Mouse (Mus musculus) CD4-positive naive resting alpha-beta T cell, adult 76 days (primary cell): Measurements from ENCODE around the gene Arhgef18. TPM values are rescaled to one million over a fixed set of nuclear protein-coding genes. Genes with fewer than 3 reads are reported as not detected.

ENCODE experiments used
- total RNA-seq: library from RNA; stranded (reverse); gene quantifications from one replicate; pipeline ENCODE4 v1.2.4, GENCODE M21; 2023

Arhgef18 gene
- total RNA-seq, result 257 TPM

DNA sequence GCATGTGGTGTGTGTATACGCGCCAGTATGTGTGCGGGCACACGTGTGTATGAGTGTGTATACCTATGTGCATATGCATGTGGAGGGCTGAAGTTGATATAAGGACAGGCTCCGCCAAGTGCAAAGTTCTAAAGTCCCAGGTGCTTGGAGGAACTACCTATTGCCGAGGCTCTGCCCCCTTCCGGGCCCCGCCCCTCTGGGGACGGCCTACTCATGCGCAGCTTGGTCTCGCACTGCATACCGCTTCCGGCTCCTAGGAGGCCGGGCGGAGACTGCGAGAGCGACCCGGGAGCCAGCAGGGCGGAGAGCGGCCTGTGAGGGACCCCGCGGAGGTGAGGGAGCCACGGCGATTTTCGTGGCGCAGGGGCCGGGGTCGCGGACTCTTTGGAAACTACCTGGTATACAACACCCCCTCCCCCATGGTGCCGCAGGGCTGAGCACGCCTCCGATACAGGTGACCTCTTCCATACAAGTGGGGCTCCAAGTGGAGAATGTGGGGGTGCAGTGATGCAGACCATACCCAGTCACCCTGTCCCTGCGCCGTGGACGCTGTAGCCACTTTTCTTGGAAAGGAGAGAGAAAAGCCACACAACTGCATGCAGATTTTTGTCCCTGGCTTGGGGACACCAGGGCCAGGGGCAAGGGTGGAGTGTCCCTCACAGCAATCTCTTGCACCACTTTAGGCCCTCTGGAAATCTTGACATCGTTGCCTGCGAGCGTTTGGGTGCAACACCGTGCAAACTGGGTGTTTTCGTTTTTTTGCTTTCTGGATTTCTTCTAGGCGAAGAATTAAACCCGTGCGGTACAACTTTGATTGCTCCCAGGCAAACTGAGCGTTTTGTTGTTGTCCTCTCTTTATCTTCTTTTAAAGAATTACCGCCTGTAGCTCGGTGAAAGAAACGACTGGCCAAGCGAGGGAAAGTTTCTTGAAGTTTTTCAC, at the start of gene Arhgef18:
Arhgef18 (plus strand) TSS at position 236 of the 940 bp plus-strand sequence.

DNA sequence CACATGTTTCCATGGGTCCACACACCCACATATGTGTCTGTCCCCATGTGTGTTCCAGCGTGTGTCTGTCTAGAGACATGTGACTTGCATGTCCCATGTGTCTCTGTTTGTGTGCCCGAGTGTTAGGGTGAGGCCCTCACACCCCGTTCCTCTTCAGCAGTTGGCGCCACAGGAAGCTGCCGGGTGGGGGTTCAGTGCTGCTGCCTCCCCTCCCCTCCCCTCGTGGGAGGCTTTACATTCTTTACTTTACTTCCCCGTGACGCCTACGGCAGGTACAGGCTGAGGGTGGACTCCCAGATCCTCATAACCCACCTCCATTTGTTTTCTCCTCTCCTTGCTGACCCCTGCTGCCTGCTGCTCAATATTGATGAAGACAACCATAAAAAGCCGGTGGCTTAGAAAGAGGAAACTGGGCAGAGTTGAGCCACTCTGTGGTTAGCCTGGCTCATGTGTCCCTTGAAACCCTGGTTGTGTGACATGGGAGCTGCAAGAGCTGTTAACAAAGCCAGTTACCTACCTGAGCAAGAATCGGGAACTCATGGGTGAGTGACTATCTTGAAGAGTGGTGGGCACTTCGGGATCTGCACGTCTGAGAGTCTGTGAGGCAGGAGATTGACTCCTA, 39.5 kb upstream of the Arhgef18 start, which contains the start of gene A430078G23Rik:
A430078G23Rik (plus strand) TSS at position 227 of the 622 bp plus-strand sequence.

DNA sequence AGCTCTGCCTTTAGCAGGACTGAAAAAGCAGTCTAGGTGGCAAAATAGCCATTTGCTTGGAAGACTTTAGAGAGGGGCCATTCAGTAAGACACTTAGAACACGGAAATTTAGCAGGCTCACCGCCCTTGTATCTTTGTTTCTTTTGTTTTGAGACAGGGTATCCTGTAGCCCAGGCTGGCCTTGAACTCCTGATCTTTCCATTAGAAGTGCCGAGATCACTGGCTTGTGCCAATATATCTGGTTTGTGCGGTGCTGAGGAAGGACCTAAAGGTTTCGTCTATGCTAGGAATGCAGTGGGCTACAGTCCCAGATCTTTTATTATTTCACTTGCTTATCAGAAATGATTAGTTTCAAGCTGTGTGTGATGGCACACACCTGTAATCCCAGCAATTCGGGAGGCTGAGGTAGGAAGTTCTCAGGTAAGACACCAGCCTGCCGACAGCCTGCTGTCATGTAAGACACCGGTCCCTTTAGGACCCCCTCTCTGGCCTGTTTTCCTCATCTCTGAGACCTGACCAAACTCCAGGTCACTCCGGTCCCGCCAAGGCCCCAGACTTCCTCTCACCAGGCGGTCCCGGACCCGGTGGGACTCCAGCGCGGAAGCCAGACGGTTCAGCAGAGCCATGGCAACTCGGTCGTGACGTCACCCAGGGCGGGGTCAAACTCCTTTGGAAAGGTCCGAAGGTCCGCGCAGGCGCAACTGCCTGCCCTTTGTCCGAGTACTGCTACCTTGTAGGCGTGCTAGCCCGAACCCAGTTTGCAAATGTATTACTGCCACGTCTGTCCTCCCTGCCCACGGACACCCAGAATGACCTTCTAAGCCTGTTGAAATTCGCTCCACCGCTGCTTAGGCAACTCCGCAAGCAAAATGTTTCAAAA, 74.4 kb downstream of the Arhgef18 start, which contains the start of gene Pex11g:
Pex11g (minus strand) TSS at position 675 of the 880 bp plus-strand sequence.

DNA sequence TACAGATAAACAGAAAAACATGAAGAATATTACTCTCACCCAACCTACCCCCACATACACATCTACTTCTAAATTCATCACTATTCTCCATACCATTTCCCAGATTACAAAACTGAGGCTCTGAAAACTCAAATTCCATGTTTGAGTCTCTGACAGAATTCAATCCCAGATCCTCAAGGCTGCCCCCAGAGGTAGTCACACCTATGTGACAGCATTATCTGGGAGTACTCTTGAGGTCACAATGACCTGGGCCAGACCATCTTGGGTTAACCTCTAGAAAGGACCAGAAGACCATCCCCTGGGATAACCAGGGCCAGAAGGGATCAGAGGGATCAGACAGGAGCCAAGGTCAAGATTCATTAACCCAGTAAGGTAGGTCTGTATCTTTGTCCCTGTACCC, 77.8 kb downstream of the Arhgef18 start, which contains the start of gene Tex45:
Tex45 (plus strand) TSS at position 301 of the 400 bp plus-strand sequence.

DNA sequence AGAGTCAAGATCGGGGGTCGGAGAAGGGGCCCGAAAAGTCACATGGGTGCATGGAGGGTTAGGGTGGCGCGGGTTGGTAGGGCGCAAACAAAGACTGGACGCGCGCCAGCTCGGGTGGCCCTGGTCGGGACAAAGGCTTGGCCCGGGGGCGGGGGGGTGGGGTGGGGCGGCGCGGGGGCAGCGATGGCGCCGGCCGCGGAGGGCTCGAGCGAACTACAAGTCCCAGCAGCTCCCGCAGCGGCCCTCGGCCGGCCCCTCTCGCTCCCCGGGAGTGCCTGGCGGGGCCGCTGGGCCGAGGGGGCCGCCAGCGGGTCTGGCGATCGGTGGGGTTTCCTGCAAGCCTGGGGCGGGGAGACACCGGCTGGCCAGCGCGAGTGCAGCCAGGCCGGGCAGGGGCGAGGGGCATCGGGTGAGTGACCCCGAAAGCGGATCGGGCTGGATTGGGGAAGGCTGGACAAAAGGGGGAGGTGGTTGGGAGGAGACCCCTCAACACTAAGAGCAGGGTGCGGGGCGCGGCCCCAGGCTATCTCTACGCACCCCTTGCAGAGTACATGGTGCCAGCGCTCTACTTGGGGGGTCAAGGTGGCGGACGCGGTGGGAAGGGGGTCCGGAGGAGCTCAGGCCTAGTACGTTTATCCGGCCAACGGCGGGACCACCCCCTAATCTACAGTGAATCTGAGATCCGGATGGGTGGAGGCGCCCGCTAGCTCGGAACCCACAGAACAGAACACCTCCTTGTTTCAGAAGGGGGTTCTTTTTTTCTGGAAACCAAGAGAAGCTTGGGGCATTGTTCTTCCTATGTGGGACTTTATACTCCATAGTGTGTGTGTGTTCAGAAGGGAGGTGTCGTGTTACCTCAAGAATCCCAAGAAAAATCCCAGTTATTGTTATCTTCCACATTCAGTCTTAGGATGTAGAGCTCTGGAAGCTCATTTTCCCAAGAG, 100.4 kb downstream of the Arhgef18 start, which contains the start of gene Zfp358:
Zfp358 (plus strand) TSS at position 238 of the 944 bp plus-strand sequence.

DNA sequence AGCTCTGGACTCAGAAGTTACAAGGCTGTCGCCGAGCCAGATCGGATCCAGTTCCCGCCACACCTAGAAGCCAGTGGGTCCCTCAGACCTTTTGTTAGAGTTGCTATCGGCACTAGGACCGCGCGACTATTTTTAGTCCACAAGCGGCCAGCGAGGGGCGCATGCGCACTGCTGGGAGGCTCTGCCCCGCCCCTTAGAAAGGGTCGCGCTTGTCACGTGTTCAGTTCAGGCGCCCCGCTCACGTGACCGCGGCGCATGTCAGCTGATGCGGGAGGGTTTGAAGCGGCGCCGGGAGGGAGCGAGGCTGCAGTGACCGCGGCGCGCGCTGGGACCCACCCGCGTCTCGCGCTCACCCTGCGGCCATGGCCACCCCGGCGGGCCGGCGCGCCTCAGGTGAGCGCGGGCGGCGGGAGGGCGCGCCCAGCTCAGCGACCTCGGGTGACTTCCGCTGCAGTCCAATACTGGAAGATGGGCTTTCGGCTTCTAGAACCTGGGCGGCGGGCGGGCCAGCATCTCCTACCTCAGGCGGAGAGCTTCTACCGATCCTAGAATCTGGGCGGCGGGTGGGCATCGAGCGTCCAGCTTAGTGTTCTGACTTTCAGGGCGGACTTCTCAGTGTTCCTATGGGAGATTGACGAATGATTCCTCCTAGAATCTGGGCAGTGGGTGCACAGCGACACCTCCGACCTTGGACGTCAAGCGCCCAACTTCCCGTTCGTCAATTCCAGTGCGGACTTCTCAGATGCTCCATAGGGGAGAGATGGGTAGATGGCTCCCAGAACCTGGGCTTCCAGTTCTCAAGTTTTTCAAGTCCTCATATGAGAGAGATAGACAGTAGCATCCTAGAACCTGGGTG, 107.7 kb downstream of the Arhgef18 start, which contains the start of gene Mcoln1:
Mcoln1 (plus strand) TSS at position 223 of the 856 bp plus-strand sequence.

Other genes starting within 250 kb of the Arhgef18 start
- gene Insr, start 113.4 kb upstream of the Arhgef18 start, total RNA-seq, result 52.8 TPM
- 252 TPM for gene A430078G23Rik, start 39.6 kb upstream of the Arhgef18 start, total RNA-seq
- 0.79 TPM for gene Pex11g, start 74.7 kb downstream of the Arhgef18 start, total RNA-seq
- gene Tex45, start 77.9 kb downstream of the Arhgef18 start, total RNA-seq, result 13.0 TPM
- 4.0 TPM for gene Zfp358, start 100.1 kb downstream of the Arhgef18 start, total RNA-seq
- 68.8 TPM for gene Mcoln1, start 107.5 kb downstream of the Arhgef18 start, total RNA-seq
- 46.8 TPM for gene Pnpla6, start 122.4 kb downstream of the Arhgef18 start, total RNA-seq
- not detected for gene C330021F23Rik, start 175.0 kb downstream of the Arhgef18 start, total RNA-seq
- not detected for gene Camsap3, start 194.3 kb downstream of the Arhgef18 start, total RNA-seq
- 91.9 TPM for gene Xab2, start 228.3 kb downstream of the Arhgef18 start, total RNA-seq
- 32.2 TPM for gene Pet100, start 228.5 kb downstream of the Arhgef18 start, total RNA-seq
- gene Pcp2, start 232.5 kb downstream of the Arhgef18 start, total RNA-seq, result not detected
- 186 TPM for gene Stxbp2, start 237.9 kb downstream of the Arhgef18 start, total RNA-seq